Mouse (Mus musculus) kidney, adult 2 months (tissue): ENCODE results near the gene Bach2. TPM values are rescaled to one million over a fixed set of nuclear protein-coding genes. Genes with fewer than 3 reads are reported as not detected.

Source experiments
- DNase-seq: peaks from one replicate; pipeline ENCODE4 v3.0.0; 2021
- H3K27ac ChIP-seq: fragments of 200-500 bp; 2 replicates; pipeline ENCODE4 v1.5.1; 2012; ENCODE audit warnings: low read depth, low read length, control low read depth, inconsistent platforms; ENCODE audit not compliant: insufficient read depth
- H3K27me3 ChIP-seq: fragments of 200-500 bp; replicated peaks from 2 replicates; pipeline ENCODE4 v1.6.1; 2012; ENCODE audit warnings: mild to moderate bottlenecking, moderate library complexity, low read length, inconsistent platforms; ENCODE audit not compliant: control insufficient read depth, insufficient read depth
- H3K36me3 ChIP-seq: fragments of 200-500 bp; 2 replicates; pipeline ENCODE4 v1.6.1; 2012; ENCODE audit warnings: mild to moderate bottlenecking, moderate library complexity, low read length, inconsistent platforms; ENCODE audit not compliant: control insufficient read depth, insufficient read depth
- H3K4me1 ChIP-seq: fragments of 200-500 bp; 2 replicates; pipeline ENCODE4 v1.6.1; 2011; ENCODE audit warnings: low read length; ENCODE audit not compliant: control insufficient read depth, insufficient read depth
- H3K4me3 ChIP-seq: fragments of 200-500 bp; 2 replicates; pipeline ENCODE4 v1.5.1; 2011; ENCODE audit warnings: mild to moderate bottlenecking, low read depth, low read length, control low read depth; ENCODE audit not compliant: insufficient read depth
- CTCF ChIP-seq: fragments of 200-500 bp; conservative IDR thresholded peaks from 2 replicates; pipeline ENCODE4 v1.5.1; 2011; ENCODE audit warnings: low read depth, mild to moderate bottlenecking, control low read depth, low read length, moderate library complexity, mixed read lengths; ENCODE audit not compliant: insufficient read depth, insufficient read length
- POLR2A ChIP-seq: fragments of 200-500 bp; IDR thresholded peaks from one replicate; pipeline ENCODE4 v1.6.1; 2011; ENCODE audit warnings: low read depth, low read length, control low read depth
- WGBS: fragments of 180-500 bp; shearing (Covaris S2); methylation state at CpG from one replicate; pipeline ENCODE4 v1.1.7; 2018; 5-methylcytosine and 5-hydroxymethylcytosine counted together
- polyA plus RNA-seq: library from polyadenylated mRNA; depleted of rRNA; stranded (reverse); fragments of >200 nt; gene quantifications from 2 replicates; pipeline ENCODE4 v1.2.3, GENCODE M21; 2012

Gene Bach2
- polyA plus RNA-seq, 1 experiment = 2.5 TPM

GRCm38 (mm10) chr4:32359634-32360033, 121.0 kb downstream of the Bach2 start:
- 63% methylated on average over 3 of the region's 3 CpGs for WGBS
- DNase-seq = no peak
- no peak overlapping the region for H3K4me3 ChIP-seq
- H3K27me3 ChIP-seq = no peaks in the 10 kb centered on the region
- TF ChIP-seq POLR2A (no peak), CTCF (no peak)
- no peaks in the 10 kb centered on the region for H3K36me3 ChIP-seq
- no peak overlapping the region for H3K27ac ChIP-seq
- H3K4me1 ChIP-seq = peaks cover 6% of the 10 kb centered on the region; the same call in 1 of the 2 replicates

- Histone ChIP-seq H3K27me3 (no peaks in the 10 kb centered on the region), H3K36me3 (no peaks in the 10 kb centered on the region), H3K27ac (no peak overlapping the region), H3K4me1 (peaks cover 6% of the 10 kb centered on the region; the same call in 1 of the 2 replicates), H3K4me3 (no peak overlapping the region)
- TF ChIP-seq CTCF = no peak
- no peak for TF ChIP-seq POLR2A
- WGBS = 88% methylated on average over 5 of the region's 5 CpGs
- no peak for DNase-seq
Observed at GRCm38 (mm10) chr4:32360496-32360895, 121.9 kb downstream of the Bach2 start.

- no peaks in the 10 kb centered on the region for H3K27me3 ChIP-seq
- 55% methylated on average over 14 of the region's 14 CpGs for WGBS
- DNase-seq = peak; percentile 36
- H3K4me3 ChIP-seq = no peak overlapping the region
- TF ChIP-seq CTCF (no peak), POLR2A (no peak)
- peaks cover 3% of the 10 kb centered on the region; the same call in 1 of the 2 replicates for H3K4me1 ChIP-seq
- H3K36me3 ChIP-seq = no peaks in the 10 kb centered on the region
- H3K27ac ChIP-seq = no peak overlapping the region
Observed at GRCm38 (mm10) chr4:32363488-32363984, 124.9 kb downstream of the Bach2 start.

DNA sequence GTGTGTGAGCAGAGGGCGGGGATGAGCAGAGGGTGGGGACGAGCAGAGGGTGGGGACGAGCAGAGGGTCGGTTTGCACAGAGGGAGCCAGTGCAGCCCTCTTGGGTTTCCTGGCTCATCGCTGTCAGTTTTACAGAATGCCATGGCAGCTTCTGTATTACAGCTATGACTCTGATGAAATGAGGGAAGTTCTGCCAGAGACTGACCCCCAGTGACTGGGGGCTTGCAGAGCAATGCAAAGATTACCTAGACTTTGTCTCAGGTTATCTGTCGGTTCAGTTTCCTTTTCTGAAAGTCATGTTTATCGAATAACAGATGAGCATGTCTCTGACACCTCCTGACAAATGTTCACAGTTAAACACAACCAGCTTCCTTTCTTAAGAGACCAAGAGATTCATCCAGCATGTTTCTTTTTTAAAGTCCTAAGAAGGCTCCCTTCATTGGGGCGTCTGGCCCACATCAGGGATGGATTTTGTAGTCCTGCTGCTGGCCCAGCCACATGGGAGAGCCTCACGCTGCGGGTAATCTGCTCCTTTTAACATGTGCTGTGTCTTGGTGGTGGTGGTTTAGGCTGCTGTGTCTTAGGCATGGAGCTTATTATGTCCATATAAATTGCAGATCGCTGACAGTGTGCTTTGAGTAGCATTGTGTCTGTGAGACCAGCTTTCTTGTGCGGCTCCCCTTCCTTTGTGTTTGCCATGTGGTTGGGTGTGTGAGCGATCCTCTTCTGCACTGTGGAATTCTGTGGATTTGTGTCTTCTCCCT, 126.7 kb downstream of the Bach2 start:
- TF ChIP-seq POLR2A = no peak
- no peak for TF ChIP-seq CTCF
- H3K4me3 ChIP-seq = no peak overlapping the region
- no peak overlapping the region for H3K27ac ChIP-seq
- H3K36me3 ChIP-seq = no peaks in the 10 kb centered on the region
- whole genome bisulfite sequencing = 61% methylated on average over 13 of the region's 13 CpGs
- DNase-seq = no peak
- no peaks in the 10 kb centered on the region for H3K27me3 ChIP-seq
- no peaks in the 10 kb centered on the region for H3K4me1 ChIP-seq

GRCm38 (mm10) chr4:32366176-32366575, 127.6 kb downstream of the Bach2 start:
- no peaks in the 10 kb centered on the region for H3K27me3 ChIP-seq
- H3K4me3 ChIP-seq = no peak overlapping the region
- H3K4me1 ChIP-seq = no peaks in the 10 kb centered on the region
- H3K36me3 ChIP-seq = no peaks in the 10 kb centered on the region
- 85% methylated on average over 2 of the region's 2 CpGs for WGBS
- no peak for DNase-seq
- TF ChIP-seq CTCF = no peak
- TF ChIP-seq POLR2A = no peak
- H3K27ac ChIP-seq = no peak overlapping the region

- H3K36me3 ChIP-seq = no peaks in the 10 kb centered on the region
Observed at GRCm38 (mm10) chr4:32368345-32368744, 129.7 kb downstream of the Bach2 start.

GRCm38 (mm10) chr4:32373085-32373484, 134.5 kb downstream of the Bach2 start:
- 66% methylated on average over 7 of the region's 7 CpGs for WGBS
- no peak for TF ChIP-seq CTCF
- DNase-seq = no peak
- H3K27me3 ChIP-seq = no peaks in the 10 kb centered on the region
- H3K4me3 ChIP-seq = no peak overlapping the region
- no peak overlapping the region for H3K27ac ChIP-seq
- H3K36me3 ChIP-seq = no peaks in the 10 kb centered on the region
- H3K4me1 ChIP-seq = no peaks in the 10 kb centered on the region

More at GRCm38 (mm10) chr4:32368345-32368744, 129.7 kb downstream of the Bach2 start:
- Histone ChIP-seq H3K27me3 (no peaks in the 10 kb centered on the region), H3K27ac (no peak overlapping the region), H3K4me1 (no peaks in the 10 kb centered on the region), H3K4me3 (no peak overlapping the region)
- TF ChIP-seq CTCF (no peak), POLR2A (no peak)
- no peak for DNase-seq
- WGBS = 74% methylated on average over 8 of the region's 8 CpGs
